Mouse (Mus musculus) heart, embryonic 14.5 days (tissue): ENCODE measurements at regions not wholly inside any gene's neighbourhood (a gene's known extent, or its start where the extent isn't known, plus 50 kb on each side); places are given as distances from the start of the nearest gene placed in this dataset.

Experiments
- ATAC-seq: fragments of 200-750 bp; cut with Nextera tagmentation; 2 replicates; pipeline ENCODE4 v1.8.0; 2017; ENCODE audit warnings: low read depth, moderate TSS enrichment; ENCODE audit not compliant: insufficient number of reproducible peaks, insufficient read depth, low FRiP score
- H3K27ac ChIP-seq, 2 experiments: fragments of 200-500 bp in 1 of 2; fragments of 300-500 bp in 1 of 2; sonication (generic) in 1 of 2; replicated peaks in 1 of 2; 2 replicates each; pipeline ENCODE4 v1.5.1; 2012 to 2014; ENCODE audit warnings: low read depth in 2 of 2, low read length in 2 of 2, control low read depth in 1 of 2, mild to moderate bottlenecking in 1 of 2, mixed read lengths in 1 of 2; ENCODE audit not compliant: control insufficient read depth in 1 of 2, insufficient read depth in 1 of 2
- H3K27me3 ChIP-seq: fragments of 300-500 bp; sonication (generic); 2 replicates; pipeline ENCODE4 v1.6.1; 2014; ENCODE audit warnings: mild to moderate bottlenecking, low read length, control low read depth; ENCODE audit not compliant: control insufficient read depth, insufficient read depth
- H3K36me3 ChIP-seq: fragments of 300-500 bp; sonication (generic); 2 replicates; pipeline ENCODE4 v1.6.1; 2014; ENCODE audit warnings: mild to moderate bottlenecking, control low read depth, low read length, mixed read lengths; ENCODE audit not compliant: control insufficient read depth, insufficient read depth
- H3K4me1 ChIP-seq, 2 experiments: fragments of 200-500 bp in 1 of 2; fragments of 300-500 bp in 1 of 2; sonication (generic) in 1 of 2; 2 replicates each; pipeline ENCODE4 v1.6.1; 2012 to 2014; ENCODE audit warnings: low read length in 2 of 2, control low read depth in 1 of 2, mixed read lengths in 1 of 2; ENCODE audit not compliant: control insufficient read depth in 2 of 2, insufficient read depth in 2 of 2
- H3K4me2 ChIP-seq: fragments of 300-500 bp; sonication (generic); 2 replicates; pipeline ENCODE4 v1.6.1; 2014; ENCODE audit warnings: mild to moderate bottlenecking, low read length
- H3K4me3 ChIP-seq, 2 experiments: fragments of 200-500 bp in 1 of 2; fragments of 300-500 bp in 1 of 2; sonication (generic) in 1 of 2; 2 replicates each; pipeline ENCODE4 v1.5.1; 2012 to 2014; ENCODE audit warnings: low read length in 2 of 2, mild to moderate bottlenecking in 2 of 2, control low read depth in 1 of 2, low read depth in 1 of 2, moderate library complexity in 1 of 2; ENCODE audit not compliant: control insufficient read depth in 1 of 2, insufficient read depth in 1 of 2
- H3K9ac ChIP-seq: fragments of 300-500 bp; sonication (generic); 2 replicates; pipeline ENCODE4 v1.6.1; 2014; ENCODE audit warnings: mild to moderate bottlenecking, low read length
- H3K9me3 ChIP-seq: fragments of 300-500 bp; sonication (generic); 2 replicates; pipeline ENCODE4 v1.6.1; 2016; ENCODE audit warnings: low read length, control low read depth; ENCODE audit not compliant: control insufficient read depth
- WGBS: fragments of 180-500 bp; shearing (Covaris S2); extraction: QIAGEN DNeasy Blood & Tissue Kit; methylation state at CpG from one replicate; pipeline ENCODE4 v1.1.7; 2014; 5-methylcytosine and 5-hydroxymethylcytosine counted together

- H3K9ac ChIP-seq = no peak overlapping the region
These were observed 50.8 kb upstream of the Olfm1 start for GRCm38 (mm10) chr2:28141975-28142374.

GRCm38 (mm10) chr2:28141556-28141955, 51.2 kb upstream of the Olfm1 start:
- H3K27ac ChIP-seq = no peak overlapping the region
- no peak overlapping the region for H3K4me3 ChIP-seq
- no peak overlapping the region for H3K9ac ChIP-seq
- H3K36me3 ChIP-seq = no peaks in the 10 kb centered on the region
- no peak for ATAC-seq
- 29% methylated on average over 4 of the region's 4 CpGs for WGBS
- H3K4me1 ChIP-seq = peaks cover 13 to 15% of the 10 kb centered on the region in 2 experiments
- H3K9me3 ChIP-seq = peaks cover 5% of the 10 kb centered on the region; the same call in 1 of the 2 replicates
- no peak overlapping the region for H3K4me2 ChIP-seq
- H3K27me3 ChIP-seq = no peaks in the 10 kb centered on the region

More at GRCm38 (mm10) chr2:28141975-28142374, 50.8 kb upstream of the Olfm1 start:
- Histone ChIP-seq H3K4me3 (no peak overlapping the region), H3K9me3 (peaks cover 5% of the 10 kb centered on the region; the same call in 1 of the 2 replicates), H3K27ac (no peak overlapping the region), H3K27me3 (no peaks in the 10 kb centered on the region), H3K4me2 (no peak overlapping the region), H3K4me1 (peaks cover 13 to 15% of the 10 kb centered on the region in 2 experiments), H3K36me3 (no peaks in the 10 kb centered on the region)
- 30% methylated on average over 4 of the region's 4 CpGs for WGBS
- no peak for ATAC-seq

- no peak overlapping the region for H3K9ac ChIP-seq
- no peak overlapping the region for H3K4me3 ChIP-seq
- peaks cover 13 to 15% of the 10 kb centered on the region in 2 experiments for H3K4me1 ChIP-seq
- H3K27me3 ChIP-seq = no peaks in the 10 kb centered on the region
- H3K27ac ChIP-seq = no peak overlapping the region
- peak overlapping the region; percentile 22; the same call in 1 of the 2 replicates for H3K4me2 ChIP-seq
- H3K9me3 ChIP-seq = no peaks in the 10 kb centered on the region
- no peaks in the 10 kb centered on the region for H3K36me3 ChIP-seq
- WGBS = 15% methylated on average over 6 of the region's 6 CpGs
- ATAC-seq = no peak; the same call in 1 of the 2 replicates
These were observed 53.9 kb upstream of the Fcnb start for GRCm38 (mm10) chr2:28138583-28138982.

- ATAC-seq = no peak
These were observed 49.9 kb upstream of the Fcnb start for GRCm38 (mm10) chr2:28134605-28135004.

More at GRCm38 (mm10) chr2:28134605-28135004, 49.9 kb upstream of the Fcnb start:
- Histone ChIP-seq H3K27me3 (no peaks in the 10 kb centered on the region), H3K27ac (no peak overlapping the region), H3K4me1 (peaks cover 13 to 15% of the 10 kb centered on the region in 2 experiments), H3K9me3 (no peaks in the 10 kb centered on the region), H3K4me2 (no peak overlapping the region), H3K9ac (no peak overlapping the region), H3K36me3 (no peaks in the 10 kb centered on the region), H3K4me3 (no peak overlapping the region)
- WGBS = 86% methylated on average over 1 of the region's 1 CpGs
